Mouse (Mus musculus): ENCODE results near the gene Dmwd. TPM values are rescaled to one million over a fixed set of nuclear protein-coding genes. Genes with fewer than 3 reads are reported as not detected.

Dmwd gene
- total RNA-seq (2014; fragmentation: Nextera tagmentation): 2.2 and 4.9 TPM in 2 replicates
- total RNA-seq (2017): 0.99 and 3.4 TPM in 2 replicates

- ATAC-seq (replicated peaks; ENCODE audit: poor library complexity, severe bottlenecking): peak; percentile 78
These were observed at the start of gene Dmwd for GRCm38 (mm10) chr7:19075723-19076585. Gene Dmwd (plus strand): TSS chr7:19076227.

- ATAC-seq (replicated peaks; ENCODE audit: poor library complexity, severe bottlenecking): peak; percentile 20; the same call in 1 of the 2 replicates
These were observed 48.0 kb upstream of the Dmwd start for GRCm38 (mm10) chr7:19028067-19028466.

- peak; percentile 72 for ATAC-seq (replicated peaks; ENCODE audit: poor library complexity, severe bottlenecking)
These were observed 46.9 kb upstream of the Dmwd start for GRCm38 (mm10) chr7:19029084-19029653.

- ATAC-seq (replicated peaks; ENCODE audit: poor library complexity, severe bottlenecking): no peak
These were observed 44.4 kb upstream of the Dmwd start for GRCm38 (mm10) chr7:19031641-19032040.

- no peak for ATAC-seq (replicated peaks; ENCODE audit: poor library complexity, severe bottlenecking)
These were observed 31.4 kb upstream of the Dmwd start for GRCm38 (mm10) chr7:19044616-19045015.

GRCm38 (mm10) chr7:19046286-19047069 is 29.5 kb upstream of the Dmwd start:
- no peak for ATAC-seq (replicated peaks; ENCODE audit: poor library complexity, severe bottlenecking)

- no peak for ATAC-seq (replicated peaks; ENCODE audit: poor library complexity, severe bottlenecking)
These were observed 28.0 kb upstream of the Dmwd start for GRCm38 (mm10) chr7:19048006-19048527.

GRCm38 (mm10) chr7:19049252-19049651 is 26.8 kb upstream of the Dmwd start:
- no peak for ATAC-seq (replicated peaks; ENCODE audit: poor library complexity, severe bottlenecking)

GRCm38 (mm10) chr7:19050172-19050571 is 25.9 kb upstream of the Dmwd start:
- no peak for ATAC-seq (replicated peaks; ENCODE audit: poor library complexity, severe bottlenecking)

GRCm38 (mm10) chr7:19051161-19051560 is 24.9 kb upstream of the Dmwd start:
- ATAC-seq (replicated peaks; ENCODE audit: poor library complexity, severe bottlenecking): no peak

GRCm38 (mm10) chr7:19052345-19053135 is 23.5 kb upstream of the Dmwd start:
- no peak for ATAC-seq (replicated peaks; ENCODE audit: poor library complexity, severe bottlenecking)

- no peak for ATAC-seq (replicated peaks; ENCODE audit: poor library complexity, severe bottlenecking)
These were observed 22.9 kb upstream of the Dmwd start for GRCm38 (mm10) chr7:19053136-19053532.

GRCm38 (mm10) chr7:19054047-19054776 is 21.8 kb upstream of the Dmwd start, which contains the start of gene Rsph6a:
Gene Rsph6a (plus strand): TSS chr7:19054690.
- peak; percentile 31; the same call in 1 of the 2 replicates for ATAC-seq (replicated peaks; ENCODE audit: poor library complexity, severe bottlenecking)

- ATAC-seq (replicated peaks; ENCODE audit: poor library complexity, severe bottlenecking): no peak
These were observed 21.3 kb upstream of the Dmwd start for GRCm38 (mm10) chr7:19054777-19055076.

- ATAC-seq (replicated peaks; ENCODE audit: poor library complexity, severe bottlenecking): no peak
These were observed 20.9 kb upstream of the Dmwd start for GRCm38 (mm10) chr7:19055108-19055507.

GRCm38 (mm10) chr7:19057405-19057804 is 18.6 kb upstream of the Dmwd start:
- ATAC-seq (replicated peaks; ENCODE audit: poor library complexity, severe bottlenecking): no peak

GRCm38 (mm10) chr7:19065896-19066295 is 10.1 kb upstream of the Dmwd start:
- ATAC-seq (replicated peaks; ENCODE audit: poor library complexity, severe bottlenecking): no peak

GRCm38 (mm10) chr7:19067063-19067462 is 9.0 kb upstream of the Dmwd start:
- no peak for ATAC-seq (replicated peaks; ENCODE audit: poor library complexity, severe bottlenecking)

GRCm38 (mm10) chr7:19067935-19068334 is 8.1 kb upstream of the Dmwd start:
- ATAC-seq (replicated peaks; ENCODE audit: poor library complexity, severe bottlenecking): no peak

Data from granulocyte monocyte progenitor cell, adult 5-6 weeks (primary cell).